Mouse (Mus musculus) megakaryocyte-erythroid progenitor cell, adult 5-6 weeks (primary cell): ENCODE data around the gene Platr25. TPM values are rescaled to one million over a fixed set of nuclear protein-coding genes. Genes with fewer than 3 reads are reported as not detected.

Experiments used
- total RNA-seq, 2 experiments: library from RNA; stranded (forward) in 1 of 2; stranded (reverse) in 1 of 2; fragments of 200-1000, 215-1000 nt in 1 of 2; fragments of >200 nt in 1 of 2; fragmentation: Nextera tagmentation in 1 of 2; gene quantifications; 2 replicates each; pipeline ENCODE4 v1.2.3; 2014 to 2017

The Platr25 gene
- total RNA-seq, 2 experiments from 2014 or later = 11.7 to 19.8 TPM

Other genes with a start within 250 kb of the Platr25 start
- gene Zfp935, start 202.2 kb downstream of the Platr25 start, total RNA-seq (2014; fragmentation: Nextera tagmentation) = not detected in 2 replicates
- not detected in 2 replicates for gene Zfp935, start 202.2 kb downstream of the Platr25 start, total RNA-seq (2017)
- 22.9 and 40.8 TPM in 2 replicates for gene Zfp934, start 189.5 kb downstream of the Platr25 start, total RNA-seq (2014; fragmentation: Nextera tagmentation)
- 7.0 and 7.9 TPM in 2 replicates for gene Zfp934, start 189.5 kb downstream of the Platr25 start, total RNA-seq (2017)
- gene 6720489N17Rik, start 136.5 kb downstream of the Platr25 start, total RNA-seq (2014; fragmentation: Nextera tagmentation) = 8.8 and 10.7 TPM in 2 replicates
- gene 6720489N17Rik, start 136.5 kb downstream of the Platr25 start, total RNA-seq (2017) = 4.0 and 10.6 TPM in 2 replicates
- 2.2 and 3.2 TPM in 2 replicates for gene Gm5141, start 25.1 kb upstream of the Platr25 start, total RNA-seq (2014; fragmentation: Nextera tagmentation)
- gene Gm5141, start 25.1 kb upstream of the Platr25 start, total RNA-seq (2017) = 0.75 and 2.4 TPM in 2 replicates
- not detected in 2 replicates for gene Fbp2, start 97.7 kb upstream of the Platr25 start, total RNA-seq (2014; fragmentation: Nextera tagmentation)
- gene Fbp2, start 97.7 kb upstream of the Platr25 start, total RNA-seq (2017) = not detected in 2 replicates
- not detected in 2 replicates for gene Fbp1, start 127.6 kb upstream of the Platr25 start, total RNA-seq (2014; fragmentation: Nextera tagmentation)
- gene Fbp1, start 127.6 kb upstream of the Platr25 start, total RNA-seq (2017) = 0.70 TPM in 1 of 2 replicates, not detected in the other
- gene 2010111I01Rik, start 204.2 kb upstream of the Platr25 start, total RNA-seq (2014; fragmentation: Nextera tagmentation) = 50.7 and 58.4 TPM in 2 replicates
- gene 2010111I01Rik, start 204.2 kb upstream of the Platr25 start, total RNA-seq (2017) = 32.7 and 49.9 TPM in 2 replicates